Mouse (Mus musculus) brain, adult 2 months (tissue): ENCODE data around the gene Prmt9.

Experiments used
- DNase-seq: peaks from one replicate; pipeline ENCODE4 v3.0.0; 2011; ENCODE audit warnings: low read depth, low spot score

Gene Prmt9

DNA sequence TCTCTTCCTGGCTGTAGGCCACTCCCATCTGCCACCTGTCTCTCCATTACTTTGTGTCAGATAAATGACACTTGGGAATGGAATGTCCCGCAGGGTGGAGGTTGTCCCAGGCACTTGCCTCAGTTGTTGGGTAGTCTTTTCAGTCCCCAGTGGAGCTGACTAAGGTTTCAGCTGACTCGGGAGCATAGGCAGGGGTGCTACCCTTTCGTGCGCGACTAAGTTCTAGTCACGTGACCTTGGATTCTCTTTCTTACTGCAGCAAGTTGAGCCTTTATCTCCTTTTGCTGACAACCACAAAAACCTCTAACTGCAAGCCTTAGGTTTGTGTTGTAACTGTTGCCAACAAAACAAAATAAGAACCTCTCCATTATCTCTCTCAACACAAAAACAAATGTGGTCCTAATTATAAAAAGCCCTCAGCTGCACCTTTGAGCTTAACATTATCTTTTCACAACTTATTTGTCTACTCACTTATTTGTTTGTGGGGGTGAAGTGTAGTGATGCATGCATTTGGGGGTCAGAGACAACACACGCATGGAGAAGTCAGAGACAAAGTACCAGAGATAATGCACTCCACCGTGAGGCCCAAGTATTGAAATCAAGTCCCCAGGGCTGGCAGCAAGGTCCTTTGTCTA lies 14.7 kb upstream of the Prmt9 start:
- no peak for DNase-seq

GRCm38 (mm10) chr8:77535026-77535595 lies 14.1 kb upstream of the Prmt9 start:
- peak; percentile 87 for DNase-seq

DNA sequence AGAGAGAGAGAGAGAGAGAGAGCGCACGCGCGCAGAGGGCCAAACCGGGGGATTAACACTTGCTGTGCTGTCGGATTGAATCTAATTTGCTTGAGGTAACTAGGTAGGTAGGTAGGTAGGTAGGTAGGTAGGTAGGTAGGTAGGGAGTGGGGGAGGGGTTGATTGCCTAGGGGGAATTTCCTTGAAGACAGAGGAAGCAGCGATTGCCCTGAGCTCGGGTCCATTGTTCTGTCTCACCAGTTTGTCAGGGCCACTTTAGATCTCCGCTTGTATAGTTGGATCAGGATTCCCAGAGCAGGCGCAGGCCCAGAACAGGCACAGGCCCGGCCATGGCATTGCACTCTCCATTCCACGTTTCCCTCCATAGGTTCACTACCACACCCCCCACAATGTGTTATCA lies 12.4 kb upstream of the Prmt9 start:
- DNase-seq, result no peak

DNA sequence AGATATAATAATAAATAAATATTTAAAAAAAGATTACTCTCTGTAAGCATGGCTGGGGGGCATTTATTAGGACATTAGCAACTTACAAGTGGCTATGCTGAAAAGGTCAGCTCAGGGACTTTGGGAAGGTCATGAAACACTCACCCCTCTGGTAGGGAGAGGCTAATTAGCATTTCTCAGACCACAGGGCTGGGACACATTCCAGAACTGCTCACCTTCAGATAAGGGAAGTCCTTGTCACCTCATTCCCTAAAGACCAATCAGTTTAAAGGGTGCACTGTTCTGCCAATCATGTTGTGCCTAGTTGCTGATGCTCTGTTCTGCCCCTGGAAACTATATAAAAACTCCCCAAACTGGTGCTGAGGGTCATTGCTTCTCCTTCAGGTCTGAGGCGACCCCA lies 10.9 kb upstream of the Prmt9 start:
- no peak for DNase-seq

- DNase-seq, result no peak
These were observed 5.9 kb upstream of the Prmt9 start for GRCm38 (mm10) chr8:77543152-77543777.

DNA sequence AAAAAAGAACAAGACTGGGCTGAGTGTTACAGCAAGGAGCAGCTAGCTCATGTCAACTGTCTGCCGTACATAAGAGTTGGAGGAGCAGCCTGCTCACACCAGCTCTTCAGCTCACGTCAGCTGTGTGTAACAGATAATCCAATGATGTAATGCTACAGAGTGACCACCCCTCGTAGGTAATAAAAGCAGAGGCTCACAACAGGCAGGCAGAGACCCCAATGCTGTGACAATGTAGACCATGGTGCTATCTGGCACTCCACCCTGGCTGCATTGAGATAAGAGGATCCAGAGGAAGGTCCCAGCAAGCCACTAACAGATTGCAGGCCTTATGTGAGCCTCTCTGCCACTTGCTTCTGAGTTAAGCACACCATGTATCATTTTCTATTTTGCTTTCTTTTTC lies 4.8 kb upstream of the Prmt9 start:
- no peak for DNase-seq

- DNase-seq, result no peak
These were observed 3.6 kb upstream of the Prmt9 start for GRCm38 (mm10) chr8:77545616-77546015.

DNA sequence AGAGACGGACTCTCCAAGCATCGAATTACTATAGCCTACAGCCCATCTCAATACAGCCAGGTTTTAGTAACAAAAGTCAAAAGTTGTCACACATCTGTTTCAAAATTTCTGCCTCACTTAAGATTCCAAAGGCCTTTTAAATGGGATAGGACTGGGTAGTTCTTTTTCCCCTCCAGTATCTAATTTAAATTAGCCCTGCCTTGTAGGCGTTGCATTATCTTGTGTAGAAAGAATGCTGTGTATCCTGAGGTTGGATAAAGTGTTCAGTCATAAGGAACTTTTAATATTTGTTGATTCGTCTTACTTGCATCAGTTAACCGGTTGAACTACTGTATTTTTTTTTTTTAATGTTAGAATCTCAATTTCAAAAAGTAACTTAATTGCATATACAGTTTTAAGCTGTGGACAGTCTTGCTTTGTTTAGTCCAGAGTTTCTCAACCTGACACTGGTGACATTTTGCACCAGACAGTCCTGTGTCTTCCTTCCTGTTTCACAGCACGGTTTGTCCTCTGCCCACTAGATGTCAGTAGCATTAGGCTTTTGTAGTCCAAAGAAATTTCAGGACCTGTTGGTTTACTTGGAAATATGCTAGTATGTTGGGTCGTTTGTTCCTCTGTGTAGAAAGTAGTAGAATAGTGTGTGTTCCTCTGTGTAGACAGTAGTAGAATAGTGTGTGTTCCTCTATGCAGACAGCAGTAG lies 834 bp downstream of the Prmt9 start:
- DNase-seq, result peak; percentile 72

- no peak for DNase-seq
These were observed 3.3 kb downstream of the Prmt9 start for GRCm38 (mm10) chr8:77552491-77552890.

GRCm38 (mm10) chr8:77561441-77561840 lies 12.2 kb downstream of the Prmt9 start:
- no peak for DNase-seq

DNA sequence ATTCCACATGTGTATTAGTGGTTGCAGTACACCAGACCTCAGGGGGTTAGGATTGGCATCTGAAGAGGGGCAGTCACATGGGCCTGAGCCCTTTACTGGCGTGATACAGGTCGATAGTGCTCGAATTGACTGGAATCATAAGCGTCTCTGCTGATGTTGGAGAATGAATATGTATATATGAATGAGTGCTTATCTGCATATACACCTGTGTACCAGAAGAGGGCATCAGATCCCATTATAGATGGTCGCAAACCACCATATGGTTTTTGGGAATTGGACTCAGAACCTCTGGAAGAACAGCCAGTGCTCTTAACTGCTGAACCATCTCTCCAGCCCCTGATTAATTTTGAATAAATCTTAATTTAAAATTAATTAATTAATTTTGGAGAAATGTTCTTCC lies 25.0 kb downstream of the Prmt9 start:
- no peak for DNase-seq

DNA sequence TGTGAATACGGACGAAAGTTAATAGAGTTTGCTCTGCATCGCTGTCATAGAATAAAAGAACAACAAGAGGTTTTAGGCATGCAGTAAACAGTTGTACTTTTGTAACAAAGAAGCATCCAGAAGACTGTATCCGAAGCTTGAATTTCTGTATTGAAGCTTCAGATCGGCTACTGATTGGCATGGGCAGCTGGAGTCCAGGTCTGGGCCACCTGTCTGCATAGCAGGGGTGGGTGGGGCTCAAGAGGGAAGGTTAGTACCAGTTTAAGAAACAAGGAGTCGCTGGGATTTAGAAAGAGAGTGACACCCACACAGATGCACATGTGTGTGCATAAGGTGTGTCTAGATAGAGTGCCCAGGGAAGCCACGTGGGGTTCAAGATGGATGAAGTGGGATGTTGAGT lies 28.5 kb downstream of the Prmt9 start:
- no peak for DNase-seq

DNA sequence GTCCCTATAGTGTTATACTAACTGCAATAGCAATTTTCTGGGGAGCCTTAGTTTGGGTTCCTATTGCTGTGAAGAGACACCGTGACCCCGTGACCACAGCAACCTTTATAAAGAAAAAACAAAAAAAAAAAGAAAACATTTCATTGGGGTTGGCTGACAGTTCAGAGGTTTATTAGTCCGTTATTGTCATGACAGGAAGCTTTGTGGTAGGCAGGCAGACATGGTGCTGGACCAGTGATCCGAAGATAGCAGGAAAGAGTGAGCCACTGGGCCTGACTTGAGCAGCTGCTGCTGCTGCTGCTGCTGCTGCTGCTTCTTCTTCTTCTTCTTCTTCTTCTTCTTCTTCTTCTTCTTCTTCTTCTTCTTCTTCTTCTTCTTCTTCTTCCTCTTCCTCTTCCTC lies 35.0 kb downstream of the Prmt9 start:
- no peak for DNase-seq

DNA sequence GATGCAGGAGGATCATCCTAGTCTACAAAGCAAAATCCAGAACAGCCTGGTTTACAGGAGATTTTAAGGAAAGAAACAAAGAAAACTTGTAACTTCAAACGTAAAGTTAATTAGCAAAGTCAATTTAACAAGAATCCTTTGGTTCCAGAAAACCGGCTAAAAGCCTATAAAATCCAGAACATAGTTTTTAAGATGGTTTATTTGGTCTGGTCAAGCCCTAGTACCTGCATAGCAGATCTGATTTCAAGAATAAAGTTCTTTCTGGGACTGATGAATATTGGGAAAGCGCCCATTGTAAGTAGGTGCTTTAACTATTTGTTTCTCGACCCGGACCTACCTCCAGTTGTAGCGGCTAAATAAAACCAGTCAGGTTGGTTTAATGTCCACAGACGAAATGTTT lies 60.4 kb downstream of the Prmt9 start:
- DNase-seq, result no peak

DNA sequence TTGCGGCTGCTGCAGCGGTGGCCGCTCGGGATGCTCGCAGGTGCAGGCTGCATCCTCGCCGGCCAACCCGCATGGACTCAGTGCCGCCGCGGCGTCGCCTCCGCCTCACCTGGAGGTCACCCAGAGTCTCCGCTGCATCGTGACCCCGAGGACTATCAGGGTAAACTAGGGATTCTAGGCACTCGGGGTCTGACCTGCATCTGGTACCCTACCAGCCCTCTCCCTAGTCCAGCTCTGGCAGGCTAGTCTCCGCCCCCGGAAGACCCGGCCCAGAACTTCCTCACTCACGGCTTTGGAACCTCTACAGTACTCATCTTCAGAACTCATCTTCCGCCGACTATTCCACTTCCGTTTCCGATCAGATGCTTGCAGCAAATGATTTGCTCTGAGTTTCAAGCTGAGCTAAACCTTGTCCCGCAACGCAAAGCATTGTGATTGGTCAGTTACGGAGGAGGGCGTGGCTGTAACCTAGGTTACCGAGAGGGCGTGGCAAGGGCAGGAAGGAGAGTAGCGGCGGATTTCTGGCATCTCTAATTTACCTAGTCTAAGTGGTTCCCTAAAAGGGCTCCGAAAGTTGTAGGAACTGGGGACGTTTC lies 61.3 kb downstream of the Prmt9 start, which contains the start of gene Tmem184c:
Tmem184c (minus strand) TSS at position 325 of the 596 bp plus-strand sequence.
- DNase-seq, result peak; percentile 99

DNA sequence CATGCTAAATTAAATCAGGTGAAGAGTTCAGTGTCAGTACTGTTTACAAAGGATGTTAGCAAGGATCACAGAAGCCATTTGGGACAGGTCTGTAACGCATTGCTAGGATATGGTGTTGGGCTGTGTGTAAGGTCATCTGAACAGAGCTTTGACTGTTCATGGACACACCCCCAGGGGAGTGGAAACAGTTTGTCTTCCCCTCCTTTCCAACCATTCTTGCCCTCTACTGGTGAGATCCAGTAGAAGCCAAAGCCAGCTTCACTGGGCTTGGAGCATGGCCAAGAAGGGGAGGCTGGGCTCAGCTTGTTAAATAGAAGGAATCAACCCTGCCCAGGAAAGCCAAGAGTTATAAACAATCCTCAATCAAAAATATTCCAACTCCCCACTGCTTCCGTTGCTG lies 68.7 kb downstream of the Prmt9 start:
- DNase-seq, result peak; percentile 25

DNA sequence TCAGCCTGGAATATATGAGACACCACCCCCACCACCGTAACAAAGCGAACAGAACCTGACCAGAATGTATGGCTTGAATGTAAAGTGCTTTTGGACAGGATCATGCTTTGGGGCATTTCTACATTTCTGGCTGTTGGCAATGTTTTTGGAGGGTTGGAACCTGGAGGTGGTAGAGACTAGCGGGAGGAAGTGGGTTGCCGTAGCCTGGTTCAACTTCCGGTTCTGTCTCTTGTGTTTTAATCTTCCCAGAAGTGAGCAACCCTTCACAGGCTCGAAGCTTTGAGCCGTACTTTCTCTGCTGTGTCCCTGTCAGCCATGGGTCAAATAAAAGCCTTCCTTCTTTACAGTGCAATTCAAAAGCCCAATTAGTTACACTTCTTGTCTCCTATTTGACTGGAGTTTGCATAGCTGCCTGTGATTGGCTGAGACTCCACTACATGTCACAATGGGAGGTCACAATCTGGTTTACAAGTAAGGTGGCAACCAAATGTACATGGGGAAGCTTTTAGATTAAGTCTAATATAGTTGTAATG lies 74.5 kb downstream of the Prmt9 start:
- no peak for DNase-seq

DNA sequence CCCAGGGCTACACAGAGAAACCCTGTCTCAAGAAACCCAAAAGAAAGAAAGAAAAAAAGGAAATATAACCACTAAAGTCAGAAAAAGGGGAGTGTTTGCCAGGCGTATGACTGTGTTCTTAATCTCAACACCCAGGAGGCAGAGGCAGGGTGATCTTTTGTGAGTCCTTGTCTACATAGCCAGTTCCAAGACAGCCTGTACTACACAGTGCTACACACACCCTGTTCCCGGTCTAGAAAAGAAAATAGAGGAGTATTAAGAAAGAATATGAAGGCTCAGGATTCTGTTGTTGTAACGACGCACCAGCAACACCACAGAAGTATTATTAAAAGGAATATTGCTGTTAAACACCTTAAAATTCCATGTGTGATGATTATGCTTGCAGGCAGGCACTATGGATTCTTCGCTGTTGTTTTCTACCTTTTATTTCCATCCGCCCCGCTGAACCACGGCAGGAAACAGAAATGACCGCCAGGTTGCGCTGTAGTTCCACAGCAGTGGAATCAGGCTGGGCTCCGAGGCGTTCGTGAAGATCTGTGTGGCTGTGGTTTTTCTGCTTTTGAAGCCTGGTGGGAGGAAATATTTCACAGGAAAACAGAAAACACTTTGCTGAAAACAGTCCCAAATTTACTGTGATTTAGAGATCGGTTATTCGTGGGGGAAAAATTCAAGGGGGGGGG lies 80.8 kb downstream of the Prmt9 start:
- DNase-seq, result peak; percentile 82

DNA sequence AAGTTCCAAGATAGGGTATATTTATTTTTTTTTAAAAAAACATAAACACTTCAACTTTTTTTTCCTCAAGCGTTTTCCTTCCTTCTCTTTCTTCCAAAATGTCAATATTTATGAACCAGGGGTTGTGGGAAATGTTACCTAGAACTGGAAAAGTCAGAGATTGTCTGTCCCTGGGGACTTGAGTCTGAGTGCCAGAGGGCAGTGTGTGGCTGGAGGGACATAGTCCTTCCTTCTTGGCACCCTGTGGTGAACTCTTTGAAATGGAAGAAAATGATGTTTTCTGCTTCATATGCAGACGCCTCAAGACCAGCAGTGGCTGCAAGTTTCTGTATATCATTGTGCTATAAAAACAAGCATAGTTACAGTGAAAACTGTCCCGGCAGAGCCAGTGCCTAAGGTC lies 81.5 kb downstream of the Prmt9 start:
- DNase-seq, result no peak
